Mouse (Mus musculus): ENCODE measurements at regions not wholly inside any gene's neighbourhood (a gene's known extent, or its start where the extent isn't known, plus 50 kb on each side); places are given as distances from the start of the nearest gene placed in this dataset.
A peak's percentile ranks its signal among the peaks of the same experiment; 100 is the strongest.

- no peak for DNase-seq
Measured at GRCm38 (mm10) chr11:82668026-82668425, 96.1 kb downstream of the Cct6b start.

- DNase-seq = no peak
Measured at GRCm38 (mm10) chr11:82664076-82664475, 100.0 kb downstream of the Cct6b start.

GRCm38 (mm10) chr11:82662086-82662485 lies 102.0 kb downstream of the Cct6b start:
- DNase-seq = no peak

- DNase-seq = no peak
Measured at GRCm38 (mm10) chr11:82651751-82652150, 112.4 kb downstream of the Cct6b start.

GRCm38 (mm10) chr11:82638513-82638912 lies 125.6 kb downstream of the Cct6b start:
- DNase-seq = peak; percentile 18

DNA sequence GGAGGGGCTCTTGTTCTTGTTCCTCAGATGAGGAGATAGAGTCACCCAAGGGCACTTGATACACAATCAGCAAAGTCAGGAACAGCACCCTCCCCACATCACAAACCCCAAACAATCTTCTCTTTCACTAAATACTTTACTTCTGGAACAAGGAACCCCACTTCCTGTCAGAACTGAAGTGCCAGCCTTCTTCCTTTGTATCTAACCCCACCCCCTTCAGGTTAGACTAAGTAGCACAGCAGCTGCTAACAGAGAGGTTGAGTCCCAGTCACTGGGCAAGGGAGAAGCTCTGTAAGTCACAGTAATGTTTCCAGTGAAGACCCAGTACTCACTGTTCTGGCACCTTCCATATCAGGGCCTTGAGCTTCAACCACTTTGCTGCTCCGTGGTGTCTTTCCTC lies 131.9 kb downstream of the Cct6b start:
- DNase-seq = no peak

GRCm38 (mm10) chr11:82631387-82631786 lies 132.7 kb downstream of the Cct6b start:
- no peak for DNase-seq

- DNase-seq = no peak
Measured at GRCm38 (mm10) chr11:82626501-82627111, 137.5 kb downstream of the Cct6b start.

DNA sequence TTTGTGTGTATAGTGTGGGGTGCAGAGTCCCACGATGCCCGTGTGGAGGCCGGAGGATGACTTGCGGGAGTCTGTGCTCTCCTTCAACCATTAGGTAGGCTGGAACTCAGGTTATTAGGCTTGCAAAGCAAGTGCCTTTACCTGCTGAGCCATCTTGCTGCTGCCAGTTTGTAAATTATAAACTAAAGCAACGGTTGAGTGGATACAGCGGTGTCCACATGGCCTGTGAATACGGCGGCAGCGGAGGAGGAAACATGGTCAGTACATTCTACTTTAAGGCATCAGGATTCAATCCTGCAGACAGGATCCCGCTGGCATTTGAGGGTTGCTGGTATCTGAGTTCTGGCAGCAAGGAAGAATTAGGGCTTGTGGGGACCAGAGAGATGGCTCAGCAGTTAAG lies 143.1 kb downstream of the Cct6b start:
- DNase-seq = peak; percentile 24

- DNase-seq = no peak
Measured at GRCm38 (mm10) chr11:82619418-82619817, 144.7 kb downstream of the Cct6b start.

- DNase-seq = no peak
Measured at GRCm38 (mm10) chr11:82618457-82618856, 145.7 kb downstream of the Cct6b start.

DNA sequence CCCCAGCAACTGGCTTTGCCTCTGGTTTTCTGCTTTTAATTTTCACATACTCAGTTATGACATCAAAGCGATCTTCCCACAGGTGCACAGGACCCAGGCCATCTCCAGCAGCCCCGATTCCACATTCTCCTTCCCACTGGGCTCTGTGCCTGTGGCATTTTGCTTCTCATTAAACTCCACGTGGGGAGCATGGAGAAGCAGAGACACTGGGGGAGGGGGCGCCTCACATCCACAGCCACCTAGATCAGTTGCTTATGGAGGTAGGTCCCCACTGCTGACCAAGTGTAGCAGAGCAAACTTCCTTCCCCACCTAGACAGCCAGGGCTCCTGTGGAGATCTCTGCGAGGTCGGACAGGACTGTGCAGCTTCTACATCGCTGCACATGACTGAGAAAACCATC lies 147.3 kb downstream of the Cct6b start:
- no peak for DNase-seq

DNA sequence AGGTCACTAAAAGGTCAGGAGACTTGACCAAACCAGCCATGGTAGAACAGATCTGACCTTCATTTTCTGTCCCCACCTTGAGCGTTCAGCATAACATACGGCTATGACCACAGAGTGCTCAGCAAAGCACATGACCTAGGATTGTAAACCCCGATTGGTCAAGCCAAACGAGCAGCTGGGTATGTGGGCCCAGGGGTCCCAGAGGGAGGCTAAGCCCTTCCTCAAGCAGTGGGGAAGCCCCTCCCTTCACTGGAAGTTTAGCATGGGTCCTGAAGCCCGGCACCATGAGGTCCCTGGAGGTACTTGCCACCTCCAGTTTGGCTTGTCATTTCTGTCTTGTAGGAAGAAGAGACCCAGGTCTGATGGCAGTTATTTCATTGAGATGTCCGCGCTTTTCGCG lies 149.8 kb downstream of the Cct6b start:
- no peak for DNase-seq

DNA sequence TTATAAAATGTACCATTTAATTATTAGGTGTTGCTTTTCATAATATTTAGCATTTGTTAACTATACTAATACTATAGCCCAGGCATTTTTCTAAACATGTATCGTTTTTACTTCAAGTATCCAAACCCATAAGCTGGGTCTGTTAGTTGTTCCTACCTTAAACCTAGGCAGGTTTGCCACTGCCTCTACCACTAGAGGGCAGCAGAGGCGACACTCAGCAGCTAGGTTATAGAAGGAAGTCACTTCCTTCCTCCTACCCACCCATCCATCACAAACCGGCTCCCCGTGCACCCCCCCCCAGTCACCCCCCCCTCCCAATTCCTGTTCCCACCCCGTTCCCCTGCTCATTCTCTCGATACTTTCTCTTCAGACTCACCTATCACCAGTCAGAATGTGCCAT lies 150.6 kb downstream of the Cct6b start:
- peak; percentile 86 for DNase-seq

DNA sequence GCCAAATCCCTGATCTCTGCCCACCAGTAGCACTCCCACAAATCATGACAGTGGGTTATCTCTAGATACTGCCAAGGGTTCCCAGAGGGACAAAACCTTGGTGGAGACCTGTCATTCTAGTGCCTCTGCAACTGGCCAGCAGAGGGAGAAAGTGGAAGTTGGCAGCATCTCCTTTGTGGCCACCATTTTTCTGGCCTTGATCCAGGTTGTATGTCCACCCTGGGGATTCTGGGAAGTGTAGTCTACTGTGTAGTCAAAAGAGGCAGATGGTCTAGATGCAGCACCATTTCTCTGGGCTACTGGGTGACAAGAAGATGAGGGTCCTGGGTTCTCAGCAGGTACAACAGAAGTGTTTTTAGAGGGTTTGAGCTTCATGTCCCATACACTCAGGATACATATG lies 152.1 kb downstream of the Cct6b start:
- peak; percentile 76 for DNase-seq

DNA sequence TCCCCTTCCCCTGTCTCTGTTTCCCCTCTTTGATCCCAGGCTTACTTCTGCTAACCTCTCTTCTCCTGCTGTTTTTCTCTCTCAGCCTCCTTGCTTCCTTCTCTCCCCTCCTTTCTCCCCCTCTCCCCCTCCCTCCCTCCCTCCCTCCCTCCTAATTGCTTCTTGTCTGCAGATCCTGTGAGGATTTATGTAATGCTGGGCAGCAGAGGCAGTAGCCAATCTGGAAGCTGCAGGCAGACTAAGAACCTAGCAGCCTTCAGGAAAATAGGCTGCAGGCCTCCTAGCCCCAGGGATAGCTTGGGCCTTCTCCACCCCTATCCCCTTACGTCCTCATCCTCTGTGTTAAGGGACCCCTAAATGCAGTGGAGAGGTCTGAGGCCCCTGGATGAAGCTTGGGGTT lies 155.2 kb downstream of the Cct6b start:
- no peak for DNase-seq

- DNase-seq = no peak
Measured at GRCm38 (mm10) chr11:82607661-82608060, 156.5 kb downstream of the Cct6b start.

DNA sequence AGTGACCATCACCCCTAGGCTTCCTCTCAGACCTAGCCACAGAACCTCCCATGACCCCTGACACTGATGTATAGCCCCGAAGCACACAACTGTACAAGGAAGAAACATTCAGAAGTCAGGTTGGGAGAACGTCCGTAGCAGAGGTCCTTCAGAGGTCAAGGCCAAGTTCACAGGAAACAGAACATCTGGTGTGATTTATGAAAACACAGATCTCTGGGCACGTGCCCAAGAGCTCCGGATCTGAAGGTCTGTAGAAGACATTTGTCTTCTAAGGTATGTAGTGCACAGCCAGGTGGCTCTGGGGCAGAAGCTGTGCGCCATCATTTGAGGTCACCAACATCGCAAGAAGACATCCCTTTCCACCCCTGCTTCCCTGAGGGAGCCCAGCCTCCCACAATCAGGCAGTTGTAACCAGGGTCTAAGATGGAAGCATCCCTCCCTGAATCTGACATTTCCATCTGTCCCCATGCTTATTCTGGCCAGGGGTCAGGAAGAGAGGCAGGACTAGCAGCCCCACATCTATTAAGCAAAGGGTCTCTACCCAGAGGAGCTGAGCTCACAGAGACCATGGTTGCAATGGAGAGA lies 159.8 kb downstream of the Cct6b start:
- DNase-seq = peak; percentile 75

- DNase-seq = peak; percentile 48
Measured at GRCm38 (mm10) chr11:82602818-82603217, 161.3 kb downstream of the Cct6b start.

GRCm38 (mm10) chr11:82602250-82602649 lies 161.9 kb downstream of the Cct6b start:
- DNase-seq = no peak

DNA sequence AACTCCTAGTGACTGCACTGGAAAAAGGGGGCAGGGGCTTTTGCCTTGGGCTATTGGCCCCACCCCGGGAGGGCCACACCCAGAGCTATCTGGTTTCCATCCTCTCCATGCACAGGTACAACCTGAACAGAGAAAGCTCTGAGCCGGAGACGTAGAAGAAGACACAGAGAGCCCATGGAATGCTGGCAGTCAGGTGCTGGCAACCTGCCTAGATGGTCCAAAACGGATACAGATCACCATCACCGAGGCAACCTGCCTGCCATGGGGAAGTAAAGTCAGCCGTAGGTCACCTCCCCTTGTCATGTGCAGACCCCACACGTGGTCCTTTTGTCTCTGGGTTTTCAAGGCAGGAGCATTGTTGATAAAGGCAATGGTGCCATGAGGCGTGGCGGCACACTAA lies 164.0 kb downstream of the Cct6b start:
- no peak for DNase-seq

DNA sequence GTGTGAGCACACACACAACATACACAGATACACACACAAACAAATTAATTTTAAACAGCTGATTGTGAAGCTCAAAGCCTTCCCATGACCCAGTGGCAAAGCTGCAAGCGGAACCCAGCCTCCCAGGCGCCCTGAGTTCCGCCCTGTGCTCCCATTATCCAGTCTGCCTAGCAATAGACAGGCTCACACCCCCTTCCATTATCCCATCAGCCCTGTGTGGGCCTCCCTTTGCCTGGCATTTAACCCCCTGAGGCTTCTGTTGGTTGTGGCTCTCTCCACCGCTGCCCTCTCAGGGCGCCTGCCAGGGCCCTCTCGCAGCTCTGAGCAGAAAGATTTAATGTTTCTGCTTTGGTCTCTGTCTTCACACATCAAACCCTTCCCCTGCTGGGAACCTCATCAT lies 166.4 kb downstream of the Cct6b start:
- DNase-seq = no peak

- no peak for DNase-seq
Measured at GRCm38 (mm10) chr11:82596801-82597200, 167.3 kb downstream of the Cct6b start.

- DNase-seq = no peak
Measured at GRCm38 (mm10) chr11:82589761-82590160, 174.4 kb downstream of the Cct6b start.

DNA sequence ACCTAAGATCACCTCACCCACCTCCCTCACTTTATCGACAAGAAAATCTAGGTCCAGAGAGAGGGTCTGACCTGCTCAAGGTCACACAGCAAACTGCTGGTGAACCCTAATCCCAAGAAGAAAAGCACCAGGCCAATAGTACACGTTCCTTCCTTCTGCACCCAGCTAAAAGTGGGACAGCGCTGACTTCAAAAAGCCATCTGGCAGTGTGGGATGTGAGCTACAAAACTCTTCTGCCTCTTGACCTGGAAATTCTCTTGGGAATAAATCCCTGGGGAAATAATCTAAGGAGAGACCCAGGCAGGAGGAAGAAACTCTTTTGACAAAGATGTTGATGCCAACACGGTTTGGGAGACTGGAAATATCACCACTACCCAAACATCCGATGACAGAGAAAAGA lies 175.4 kb downstream of the Cct6b start:
- DNase-seq = no peak

Data from kidney, postnatal 10 days (tissue).